Mouse (Mus musculus): Measurements from ENCODE around the gene Maml3. TPM values are rescaled to one million over a fixed set of nuclear protein-coding genes. Genes with fewer than 3 reads are reported as not detected.

The Maml3 gene
- total RNA-seq, 1 experiment, result 1.2 TPM

- Histone ChIP-seq H3K4me3 (ENCODE audit: insufficient read depth in 1 of 2, low read depth in 1 of 2, low read length in 2 of 2, poor library complexity in 1 of 2, severe bottlenecking in 1 of 2) (no peak overlapping the region), H3K9ac (ENCODE audit: insufficient read depth, low read depth, low read length, poor library complexity, severe bottlenecking) (no peak overlapping the region), H3K9me3 (ENCODE audit: control insufficient read depth, insufficient read depth, low read depth, low read length) (no peaks in the 10 kb centered on the region), H3K4me1 (ENCODE audit: control insufficient read depth in 2 of 2, insufficient read depth in 2 of 2, low read length in 2 of 2, poor library complexity in 1 of 2) (no peaks in the 10 kb centered on the region), H3K27ac (ENCODE audit: insufficient read depth, low read depth, low read length, poor library complexity, severe bottlenecking) (no peak overlapping the region), H3K36me3 (ENCODE audit: control insufficient read depth, insufficient read depth, low read length, poor library complexity, severe bottlenecking) (no peaks in the 10 kb centered on the region)
- DNase-seq (ENCODE audit: low read depth, low spot score), result no peak
- no peak for TF ChIP-seq HCFC1 (IDR thresholded peaks at IDR 0.05; ENCODE audit: borderline replicate concordance, insufficient read depth, low read length)
- TF ChIP-seq CHD2 (IDR thresholded peaks at IDR 0.05; ENCODE audit: low read depth, low read length), result no peak
- no peak for TF ChIP-seq ZNF384 (IDR thresholded peaks at IDR 0.05; ENCODE audit: low read depth, low read length)
- no peak for TF ChIP-seq ZC3H11A (IDR thresholded peaks at IDR 0.05; ENCODE audit: borderline replicate concordance, low read depth, low read length)
- no peak for TF ChIP-seq MAFK (IDR thresholded peaks at IDR 0.05; ENCODE audit: insufficient read depth, low read depth, low read length)
- in situ Hi-C loops (cut with MboI; ENCODE audit: low sequenced_read_pairs in 2 of 2, unreplicated experiment in 2 of 2), result no loop called here
Observed at GRCm38 (mm10) chr3:52061472-52062388, 43.1 kb downstream of the Maml3 start.

DNA sequence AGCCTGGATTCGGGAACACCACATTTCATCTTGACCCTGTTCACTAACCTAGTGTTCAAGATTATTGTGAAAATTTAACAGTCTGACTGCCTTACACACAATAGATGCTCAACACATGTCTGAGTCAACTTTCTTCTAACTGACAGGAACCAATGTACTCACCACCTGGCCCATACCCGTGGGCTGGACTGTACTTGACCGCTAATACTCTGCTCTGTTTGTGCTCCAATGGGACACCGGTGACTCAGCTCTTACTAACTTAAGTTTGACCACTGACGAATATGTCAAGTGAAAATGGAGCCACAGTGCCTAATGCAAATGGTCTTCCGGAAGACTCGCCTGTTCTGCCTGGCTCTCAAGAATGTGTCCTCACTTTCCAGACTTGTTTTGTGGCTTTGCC lies 44.0 kb downstream of the Maml3 start:
- Histone ChIP-seq H3K36me3 (ENCODE audit: control insufficient read depth, insufficient read depth, low read length, poor library complexity, severe bottlenecking) (no peaks in the 10 kb centered on the region), H3K4me1 (ENCODE audit: control insufficient read depth in 2 of 2, insufficient read depth in 2 of 2, low read length in 2 of 2, poor library complexity in 1 of 2) (no peaks in the 10 kb centered on the region), H3K27ac (ENCODE audit: insufficient read depth, low read depth, low read length, poor library complexity, severe bottlenecking) (no peak overlapping the region), H3K4me3 (ENCODE audit: insufficient read depth in 1 of 2, low read depth in 1 of 2, low read length in 2 of 2, poor library complexity in 1 of 2, severe bottlenecking in 1 of 2) (no peak overlapping the region), H3K9me3 (ENCODE audit: control insufficient read depth, insufficient read depth, low read depth, low read length) (no peaks in the 10 kb centered on the region), H3K9ac (ENCODE audit: insufficient read depth, low read depth, low read length, poor library complexity, severe bottlenecking) (no peak overlapping the region)
- DNase-seq (ENCODE audit: low read depth, low spot score), result no peak
- in situ Hi-C loops (cut with MboI; ENCODE audit: low sequenced_read_pairs in 2 of 2, unreplicated experiment in 2 of 2), result no loop called here
- TF ChIP-seq MAFK (IDR thresholded peaks at IDR 0.05; ENCODE audit: insufficient read depth, low read depth, low read length) (no peak), CHD2 (IDR thresholded peaks at IDR 0.05; ENCODE audit: low read depth, low read length) (no peak), ZC3H11A (IDR thresholded peaks at IDR 0.05; ENCODE audit: borderline replicate concordance, low read depth, low read length) (no peak), ZNF384 (IDR thresholded peaks at IDR 0.05; ENCODE audit: low read depth, low read length) (no peak), HCFC1 (IDR thresholded peaks at IDR 0.05; ENCODE audit: borderline replicate concordance, insufficient read depth, low read length) (no peak)

DNA sequence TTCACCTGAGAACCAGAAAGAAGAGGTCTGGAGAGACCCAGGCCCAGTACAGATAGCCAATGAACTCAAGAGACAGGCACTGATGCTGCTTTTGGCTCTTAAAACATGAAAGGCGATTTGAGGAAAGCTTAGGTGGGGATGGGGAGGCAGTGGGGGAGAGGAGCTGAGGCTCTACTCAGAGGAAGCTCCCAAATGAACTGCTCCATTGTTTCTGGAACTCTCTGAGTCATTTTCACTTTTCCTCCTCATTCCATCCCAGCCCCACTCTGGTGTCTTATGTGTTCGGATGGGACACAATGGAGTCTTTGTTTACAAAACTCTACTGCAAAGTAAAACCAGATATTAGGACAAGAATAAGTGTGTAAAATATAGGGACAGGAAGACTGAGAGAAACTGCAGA lies 53.1 kb downstream of the Maml3 start:
- H3K4me3 ChIP-seq (ENCODE audit: insufficient read depth in 1 of 2, low read depth in 1 of 2, low read length in 2 of 2, poor library complexity in 1 of 2, severe bottlenecking in 1 of 2), result no peak overlapping the region
- H3K36me3 ChIP-seq (ENCODE audit: control insufficient read depth, insufficient read depth, low read length, poor library complexity, severe bottlenecking), result no peaks in the 10 kb centered on the region
- H3K27ac ChIP-seq (ENCODE audit: insufficient read depth, low read depth, low read length, poor library complexity, severe bottlenecking), result no peak overlapping the region
- H3K9ac ChIP-seq (ENCODE audit: insufficient read depth, low read depth, low read length, poor library complexity, severe bottlenecking), result no peak overlapping the region
- peaks cover 0 to 2% of the 10 kb centered on the region in 2 experiments; a peak in 1 of 4 replicates for H3K4me1 ChIP-seq (ENCODE audit: control insufficient read depth in 2 of 2, insufficient read depth in 2 of 2, low read length in 2 of 2, poor library complexity in 1 of 2)
- no peaks in the 10 kb centered on the region for H3K9me3 ChIP-seq (ENCODE audit: control insufficient read depth, insufficient read depth, low read depth, low read length)
- in situ Hi-C loops (cut with MboI; ENCODE audit: low sequenced_read_pairs in 2 of 2, unreplicated experiment in 2 of 2), result no loop called here
- DNase-seq (ENCODE audit: low read depth, low spot score), result no peak
- TF ChIP-seq MAFK (IDR thresholded peaks at IDR 0.05; ENCODE audit: insufficient read depth, low read depth, low read length), result no peak
- TF ChIP-seq ZNF384 (IDR thresholded peaks at IDR 0.05; ENCODE audit: low read depth, low read length), result no peak
- no peak for TF ChIP-seq CHD2 (IDR thresholded peaks at IDR 0.05; ENCODE audit: low read depth, low read length)
- no peak for TF ChIP-seq HCFC1 (IDR thresholded peaks at IDR 0.05; ENCODE audit: borderline replicate concordance, insufficient read depth, low read length)
- no peak for TF ChIP-seq ZC3H11A (IDR thresholded peaks at IDR 0.05; ENCODE audit: borderline replicate concordance, low read depth, low read length)

- Histone ChIP-seq H3K4me1 (ENCODE audit: control insufficient read depth in 2 of 2, insufficient read depth in 2 of 2, low read length in 2 of 2, poor library complexity in 1 of 2) (peaks cover 0 to 15% of the 10 kb centered on the region in 2 experiments), H3K36me3 (ENCODE audit: control insufficient read depth, insufficient read depth, low read length, poor library complexity, severe bottlenecking) (no peaks in the 10 kb centered on the region), H3K9me3 (ENCODE audit: control insufficient read depth, insufficient read depth, low read depth, low read length) (no peaks in the 10 kb centered on the region), H3K9ac (ENCODE audit: insufficient read depth, low read depth, low read length, poor library complexity, severe bottlenecking) (no peak overlapping the region), H3K4me3 (ENCODE audit: insufficient read depth in 1 of 2, low read depth in 1 of 2, low read length in 2 of 2, poor library complexity in 1 of 2, severe bottlenecking in 1 of 2) (no peak overlapping the region), H3K27ac (ENCODE audit: insufficient read depth, low read depth, low read length, poor library complexity, severe bottlenecking) (no peak overlapping the region)
- TF ChIP-seq HCFC1 (IDR thresholded peaks at IDR 0.05; ENCODE audit: borderline replicate concordance, insufficient read depth, low read length), result no peak
- no peak for TF ChIP-seq CHD2 (IDR thresholded peaks at IDR 0.05; ENCODE audit: low read depth, low read length)
- TF ChIP-seq MAFK (IDR thresholded peaks at IDR 0.05; ENCODE audit: insufficient read depth, low read depth, low read length), result no peak
- no peak for TF ChIP-seq ZC3H11A (IDR thresholded peaks at IDR 0.05; ENCODE audit: borderline replicate concordance, low read depth, low read length)
- TF ChIP-seq ZNF384 (IDR thresholded peaks at IDR 0.05; ENCODE audit: low read depth, low read length), result no peak
- no peak for DNase-seq (ENCODE audit: low read depth, low spot score)
- in situ Hi-C loops (cut with MboI; ENCODE audit: low sequenced_read_pairs in 2 of 2, unreplicated experiment in 2 of 2), result no loop called here
Observed at GRCm38 (mm10) chr3:52048082-52048481, 56.8 kb downstream of the Maml3 start.

Data from ES-E14 (cell line).